Mouse (Mus musculus) ES-Bruce4 (cell line): ENCODE measurements at regions not wholly inside any gene's neighbourhood (a gene's known extent, or its start where the extent isn't known, plus 50 kb on each side); places are given as distances from the start of the nearest gene placed in this dataset.

ENCODE experiments used
- H3K27ac ChIP-seq: 2 replicates; pipeline ENCODE4 v1.5.1; 2012; ENCODE audit warnings: low read length, inconsistent platforms; ENCODE audit not compliant: insufficient read depth
- H3K27me3 ChIP-seq: 2 replicates; pipeline ENCODE4 v1.6.1; 2012; ENCODE audit warnings: mild to moderate bottlenecking, low read length, inconsistent platforms; ENCODE audit not compliant: control insufficient read depth, poor library complexity, insufficient read depth, severe bottlenecking
- H3K36me3 ChIP-seq: 2 replicates; pipeline ENCODE4 v1.6.1; 2012; ENCODE audit warnings: inconsistent platforms, mild to moderate bottlenecking, low read length, moderate library complexity; ENCODE audit not compliant: control insufficient read depth, poor library complexity, insufficient read depth, severe bottlenecking
- H3K4me1 ChIP-seq: one replicate; pipeline ENCODE4 v1.8.1; 2011; ENCODE audit warnings: low read length; ENCODE audit not compliant: control insufficient read depth, insufficient read depth
- H3K4me3 ChIP-seq: 2 replicates; pipeline ENCODE4 v1.5.1; 2011; ENCODE audit warnings: low read depth, mild to moderate bottlenecking, low read length
- H3K9ac ChIP-seq: 2 replicates; pipeline ENCODE4 v1.6.1; 2012; ENCODE audit warnings: low read depth, mild to moderate bottlenecking, inconsistent platforms; ENCODE audit not compliant: poor library complexity, severe bottlenecking
- H3K9me3 ChIP-seq: replicated peaks from 2 replicates; pipeline ENCODE4 v1.6.1; 2012; ENCODE audit warnings: mild to moderate bottlenecking, low read length, inconsistent platforms; ENCODE audit not compliant: control insufficient read depth, poor library complexity, insufficient read depth, severe bottlenecking
- CTCF ChIP-seq: IDR thresholded peaks from one replicate; pipeline ENCODE4 v1.8.1; 2011; ENCODE audit warnings: low read depth, low read length
- EP300 ChIP-seq: IDR thresholded peaks from 2 replicates; pipeline ENCODE4 v1.6.1; 2011; ENCODE audit warnings: low read depth, low read length; ENCODE audit not compliant: insufficient read depth
- POLR2A ChIP-seq: IDR thresholded peaks from one replicate; pipeline ENCODE4 v1.8.1; 2011; ENCODE audit warnings: low read length; ENCODE audit not compliant: insufficient read depth

GRCm38 (mm10) chr2:124747627-124748026 is 320.3 kb upstream of the Slc24a5 start:
- no peaks in the 10 kb centered on the region for H3K27me3 ChIP-seq
- no peak overlapping the region for H3K27ac ChIP-seq
- no peak overlapping the region for H3K9ac ChIP-seq
- no peak overlapping the region for H3K4me3 ChIP-seq
- H3K9me3 ChIP-seq, result no peaks in the 10 kb centered on the region
- no peaks in the 10 kb centered on the region for H3K4me1 ChIP-seq
- TF ChIP-seq EP300 (no peak), POLR2A (no peak), CTCF (no peak)
- H3K36me3 ChIP-seq, result no peaks in the 10 kb centered on the region

GRCm38 (mm10) chr2:124751832-124752231 is 316.1 kb upstream of the Slc24a5 start:
- H3K27ac ChIP-seq, result no peak overlapping the region
- H3K36me3 ChIP-seq, result no peaks in the 10 kb centered on the region
- no peak overlapping the region for H3K9ac ChIP-seq
- TF ChIP-seq CTCF, result no peak
- TF ChIP-seq POLR2A, result no peak
- no peak for TF ChIP-seq EP300
- no peak overlapping the region for H3K4me3 ChIP-seq
- no peaks in the 10 kb centered on the region for H3K9me3 ChIP-seq
- H3K27me3 ChIP-seq, result no peaks in the 10 kb centered on the region
- no peaks in the 10 kb centered on the region for H3K4me1 ChIP-seq

- no peaks in the 10 kb centered on the region for H3K9me3 ChIP-seq
- H3K27me3 ChIP-seq, result no peaks in the 10 kb centered on the region
- no peak overlapping the region for H3K27ac ChIP-seq
- no peaks in the 10 kb centered on the region for H3K4me1 ChIP-seq
- H3K4me3 ChIP-seq, result no peak overlapping the region
- no peak for TF ChIP-seq CTCF
- no peak for TF ChIP-seq EP300
- TF ChIP-seq POLR2A, result no peak
- H3K9ac ChIP-seq, result no peak overlapping the region
- no peaks in the 10 kb centered on the region for H3K36me3 ChIP-seq
Observed at GRCm38 (mm10) chr2:124753717-124754116, 314.2 kb upstream of the Slc24a5 start.

GRCm38 (mm10) chr2:124755244-124755643 is 312.7 kb upstream of the Slc24a5 start:
- no peak overlapping the region for H3K4me3 ChIP-seq
- no peak overlapping the region for H3K27ac ChIP-seq
- TF ChIP-seq CTCF, result no peak
- TF ChIP-seq EP300, result no peak
- TF ChIP-seq POLR2A, result no peak
- no peaks in the 10 kb centered on the region for H3K36me3 ChIP-seq
- H3K9me3 ChIP-seq, result no peaks in the 10 kb centered on the region
- H3K9ac ChIP-seq, result no peak overlapping the region
- H3K4me1 ChIP-seq, result no peaks in the 10 kb centered on the region
- no peaks in the 10 kb centered on the region for H3K27me3 ChIP-seq

- no peaks in the 10 kb centered on the region for H3K9me3 ChIP-seq
- TF ChIP-seq POLR2A (no peak), EP300 (no peak), CTCF (no peak)
- H3K27me3 ChIP-seq, result no peaks in the 10 kb centered on the region
- H3K27ac ChIP-seq, result no peak overlapping the region
- H3K9ac ChIP-seq, result no peak overlapping the region
- no peak overlapping the region for H3K4me3 ChIP-seq
- no peaks in the 10 kb centered on the region for H3K4me1 ChIP-seq
- no peaks in the 10 kb centered on the region for H3K36me3 ChIP-seq
Observed at GRCm38 (mm10) chr2:124758992-124759391, 308.9 kb upstream of the Slc24a5 start.

GRCm38 (mm10) chr2:124763650-124764049 is 304.3 kb upstream of the Slc24a5 start:
- Histone ChIP-seq H3K27ac (no peak overlapping the region), H3K4me3 (no peak overlapping the region), H3K36me3 (no peaks in the 10 kb centered on the region), H3K9me3 (no peaks in the 10 kb centered on the region), H3K27me3 (no peaks in the 10 kb centered on the region), H3K4me1 (no peaks in the 10 kb centered on the region), H3K9ac (no peak overlapping the region)
- TF ChIP-seq POLR2A, result no peak
- TF ChIP-seq CTCF, result no peak
- no peak for TF ChIP-seq EP300
